Mouse (Mus musculus): ENCODE results near the gene Slco2a1. TPM values are rescaled to one million over a fixed set of nuclear protein-coding genes. Genes with fewer than 3 reads are reported as not detected.
"Not testable (repeated sequence)": the region's sequence is repeated elsewhere in the genome, so short reads cannot be mapped to it uniquely, and the experiment has no call there.

The Slco2a1 gene
- polyA plus RNA-seq, 1 experiment from 2014 or later: 1.2 TPM

GRCm38 (mm10) chr9:103090116-103090875 lies 101.8 kb downstream of the Slco2a1 start:
- no peaks in the 10 kb centered on the region for H3K36me3 ChIP-seq
- H3K4me3 ChIP-seq (replicated peaks): no peak overlapping the region
- H3K4me2 ChIP-seq: no peak overlapping the region
- peaks cover 11% of the 10 kb centered on the region for H3K4me1 ChIP-seq (replicated peaks)
- 89% methylated on average over 9 of the region's 9 CpGs for WGBS
- ATAC-seq (ENCODE audit: insufficient number of reproducible peaks, insufficient read depth, low FRiP score, low TSS enrichment, low read depth): no peak
- no peak overlapping the region for H3K27ac ChIP-seq
- H3K9me3 ChIP-seq: no peaks in the 10 kb centered on the region
- no peak overlapping the region for H3K9ac ChIP-seq (replicated peaks)
- 0 out of 2 replicates have a peak, but pooled peaks cover 4% of the 10 kb centered on the region for H3K27me3 ChIP-seq

GRCm38 (mm10) chr9:103091039-103091883 lies 102.7 kb downstream of the Slco2a1 start:
- Histone ChIP-seq H3K9me3 (no peaks in the 10 kb centered on the region), H3K4me3 (replicated peaks) (no peak overlapping the region), H3K27me3 (0 out of 2 replicates have a peak, but pooled peaks cover 4% of the 10 kb centered on the region), H3K4me1 (replicated peaks) (peaks cover 11% of the 10 kb centered on the region), H3K36me3 (no peaks in the 10 kb centered on the region), H3K9ac (replicated peaks) (no peak overlapping the region), H3K27ac (no peak overlapping the region), H3K4me2 (peak overlapping the region; percentile 79; the same call in 1 of the 2 replicates)
- 80% methylated on average over 16 of the region's 16 CpGs for WGBS
- ATAC-seq (ENCODE audit: insufficient number of reproducible peaks, insufficient read depth, low FRiP score, low TSS enrichment, low read depth): no peak

GRCm38 (mm10) chr9:103092248-103092647 lies 103.7 kb downstream of the Slco2a1 start:
- Histone ChIP-seq H3K27me3 (0 out of 2 replicates have a peak, but pooled peaks cover 4% of the 10 kb centered on the region), H3K9me3 (no peaks in the 10 kb centered on the region), H3K4me3 (replicated peaks) (peak overlapping the region; percentile 44), H3K4me1 (replicated peaks) (peaks cover 11% of the 10 kb centered on the region), H3K4me2 (peak overlapping the region; percentile 79), H3K27ac (no peak overlapping the region), H3K9ac (replicated peaks) (peak overlapping the region; percentile 65), H3K36me3 (no peaks in the 10 kb centered on the region)
- under 1% methylated on average over 19 of the region's 19 CpGs for WGBS
- ATAC-seq (ENCODE audit: insufficient number of reproducible peaks, insufficient read depth, low FRiP score, low TSS enrichment, low read depth): peak; percentile 89

GRCm38 (mm10) chr9:103093681-103094080 lies 105.2 kb downstream of the Slco2a1 start:
- Histone ChIP-seq H3K4me1 (replicated peaks) (peaks cover 11% of the 10 kb centered on the region), H3K4me2 (no peak overlapping the region), H3K27ac (no peak overlapping the region), H3K4me3 (replicated peaks) (no peak overlapping the region), H3K9me3 (no peaks in the 10 kb centered on the region), H3K36me3 (no peaks in the 10 kb centered on the region), H3K9ac (replicated peaks) (no peak overlapping the region), H3K27me3 (0 out of 2 replicates have a peak, but pooled peaks cover 4% of the 10 kb centered on the region)
- 76% methylated on average over 3 of the region's 3 CpGs for WGBS
- no peak for ATAC-seq (ENCODE audit: insufficient number of reproducible peaks, insufficient read depth, low FRiP score, low TSS enrichment, low read depth)

GRCm38 (mm10) chr9:103108341-103108798 lies 119.9 kb downstream of the Slco2a1 start:
- WGBS: 23% methylated on average over 9 of the region's 14 CpGs
- not testable (repeated sequence) for H3K36me3 ChIP-seq; H3K9me3 ChIP-seq; H3K9ac ChIP-seq (replicated peaks)
- 0 out of 2 replicates have a peak overlapping the region, but pooled peaks have one; percentile 35 for H3K27ac ChIP-seq
- peak overlapping the region; percentile 45 for H3K4me3 ChIP-seq (replicated peaks)
- H3K4me2 ChIP-seq: peak overlapping the region; percentile 49
- H3K4me1 ChIP-seq (replicated peaks): peaks cover 18% of the 10 kb centered on the region
- peaks cover 40% of the 10 kb centered on the region for H3K27me3 ChIP-seq
- peak; percentile 75 for ATAC-seq (ENCODE audit: insufficient number of reproducible peaks, insufficient read depth, low FRiP score, low TSS enrichment, low read depth)

- Histone ChIP-seq H3K4me1 (replicated peaks) (peaks cover 18% of the 10 kb centered on the region), H3K27me3 (peaks cover 47% of the 10 kb centered on the region), H3K27ac (no peak overlapping the region), H3K9ac (replicated peaks) (peak overlapping the region; percentile 56), H3K9me3 (no peaks in the 10 kb centered on the region), H3K4me2 (peak overlapping the region; percentile 61), H3K4me3 (replicated peaks) (peak overlapping the region; percentile 45), H3K36me3 (no peaks in the 10 kb centered on the region)
- ATAC-seq (ENCODE audit: insufficient number of reproducible peaks, insufficient read depth, low FRiP score, low TSS enrichment, low read depth): no peak
- 33% methylated on average over 18 of the region's 18 CpGs for WGBS
Observed at GRCm38 (mm10) chr9:103108943-103109670, 120.6 kb downstream of the Slco2a1 start.

GRCm38 (mm10) chr9:103109911-103110310 lies 121.4 kb downstream of the Slco2a1 start:
- no peak overlapping the region for H3K27ac ChIP-seq
- H3K9ac ChIP-seq (replicated peaks): no peak overlapping the region
- peaks cover 18% of the 10 kb centered on the region for H3K4me1 ChIP-seq (replicated peaks)
- no peak overlapping the region for H3K4me3 ChIP-seq (replicated peaks)
- 61% methylated on average over 2 of the region's 2 CpGs for WGBS
- H3K27me3 ChIP-seq: peaks cover 55% of the 10 kb centered on the region
- ATAC-seq (ENCODE audit: insufficient number of reproducible peaks, insufficient read depth, low FRiP score, low TSS enrichment, low read depth): no peak
- H3K4me2 ChIP-seq: peak overlapping the region; percentile 61
- no peaks in the 10 kb centered on the region for H3K36me3 ChIP-seq
- H3K9me3 ChIP-seq: no peaks in the 10 kb centered on the region

GRCm38 (mm10) chr9:103110727-103111501 lies 122.4 kb downstream of the Slco2a1 start:
- H3K27me3 ChIP-seq: peaks cover 59% of the 10 kb centered on the region
- peak overlapping the region; percentile 71 for H3K9ac ChIP-seq (replicated peaks)
- no peak overlapping the region for H3K27ac ChIP-seq
- WGBS: 20% methylated on average over 18 of the region's 18 CpGs
- H3K36me3 ChIP-seq: no peaks in the 10 kb centered on the region
- peak overlapping the region; percentile 72 for H3K4me3 ChIP-seq (replicated peaks)
- peaks cover 18% of the 10 kb centered on the region for H3K4me1 ChIP-seq (replicated peaks)
- 0 out of 2 replicates have a peak, but pooled peaks have one; percentile 9 for ATAC-seq (ENCODE audit: insufficient number of reproducible peaks, insufficient read depth, low FRiP score, low TSS enrichment, low read depth)
- H3K4me2 ChIP-seq: peak overlapping the region; percentile 95
- H3K9me3 ChIP-seq: no peaks in the 10 kb centered on the region

- Histone ChIP-seq H3K27ac (no peak within 1 kb of the TSS), H3K9ac (replicated peaks) (peak within 1 kb of the TSS; percentile 71), H3K4me2 (peak within 1 kb of the TSS; percentile 95), H3K27me3 (peaks cover 59% of the 10 kb centered on the region), H3K36me3 (no peaks in the 10 kb centered on the region), H3K9me3 (no peaks in the 10 kb centered on the region), H3K4me1 (replicated peaks) (peaks cover 18% of the 10 kb centered on the region), H3K4me3 (replicated peaks) (peak within 1 kb of the TSS; percentile 72)
- under 1% methylated on average over 65 of the region's 81 CpGs for WGBS
- ATAC-seq (ENCODE audit: insufficient number of reproducible peaks, insufficient read depth, low FRiP score, low TSS enrichment, low read depth): peak; percentile 41
Observed at GRCm38 (mm10) chr9:103111621-103112470, 123.3 kb downstream of the Slco2a1 start, which contains the start of gene Rab6b. Rab6b (plus strand) TSS chr9:103111787.
